Mouse (Mus musculus) monocyte, adult 5-6 weeks (primary cell): ENCODE measurements around the gene Zfp282. TPM values are rescaled to one million over a fixed set of nuclear protein-coding genes. Genes with fewer than 3 reads are reported as not detected.

Experiments
- ATAC-seq: fragments of 153-309, 156-312 bp; replicated peaks from 2 replicates; pipeline ENCODE4 v1.8.0; 2017; ENCODE audit warnings: mild to moderate bottlenecking; ENCODE audit not compliant: low TSS enrichment, insufficient number of reproducible peaks, severe bottlenecking, poor library complexity, low FRiP score
- total RNA-seq: library from RNA; stranded (forward); fragments of 200-1000, 200-491, 200-594 nt; gene quantifications from 3 replicates; pipeline ENCODE4 v1.2.3, GENCODE M21; 2017

Zfp282 gene
- total RNA-seq, 1 experiment from 2014 or later = 7.5 TPM

- ATAC-seq = peak; percentile 98
These were observed 76.3 kb downstream of the Zfp282 start, which contains the start of gene Zfp956 for GRCm38 (mm10) chr6:47953191-47953726. Gene Zfp956 (plus strand): TSS chr6:47953390.

GRCm38 (mm10) chr6:47954425-47954824 lies 77.4 kb downstream of the Zfp282 start:
- ATAC-seq = no peak

GRCm38 (mm10) chr6:47957816-47958215 lies 80.8 kb downstream of the Zfp282 start:
- ATAC-seq = no peak

Other genes starting within 250 kb of the Zfp282 start
- gene Pdia4, start 63.8 kb upstream of the Zfp282 start, total RNA-seq = 164 to 238 TPM (median 188 TPM) in 3 replicates
- not detected in 3 replicates for gene Zfp786, start 46.3 kb upstream of the Zfp282 start, total RNA-seq
- gene Zfp398, start 41.5 kb upstream of the Zfp282 start, total RNA-seq = 14.8 to 26.5 TPM (median 15.0 TPM) in 3 replicates
- 7.7 to 14.4 TPM (median 10.2 TPM) in 3 replicates for gene Zfp212, start 43.3 kb downstream of the Zfp282 start, total RNA-seq
- gene Zfp956, start 76.2 kb downstream of the Zfp282 start, total RNA-seq = 5.6 to 8.3 TPM (median 7.9 TPM) in 3 replicates
- 8.5 to 22.4 TPM (median 21.5 TPM) in 3 replicates for gene Zfp777, start 171.7 kb downstream of the Zfp282 start, total RNA-seq
- 28.5 to 37.9 TPM (median 35.7 TPM) in 3 replicates for gene Zfp746, start 209.4 kb downstream of the Zfp282 start, total RNA-seq